Mouse (Mus musculus) liver, embryonic 14.5 days (tissue): ENCODE data around the gene Klhl18. TPM values are rescaled to one million over a fixed set of nuclear protein-coding genes. Genes with fewer than 3 reads are reported as not detected.

Source experiments
- ATAC-seq: fragments of 200-750 bp; cut with Nextera tagmentation; 2 replicates; pipeline ENCODE4 v1.8.0; 2017; ENCODE audit warnings: moderate number of reproducible peaks, mild to moderate bottlenecking, moderate library complexity; ENCODE audit not compliant: insufficient read depth
- DNase-seq, 3 experiments: peaks; one replicate each; pipeline ENCODE4 v3.0.0-alpha.2; 2012 to 2013; ENCODE audit warnings: low read depth in 3 of 3, low spot score in 3 of 3
- H3K27ac ChIP-seq: fragments of 300-500 bp; sonication (generic); 2 replicates; pipeline ENCODE4 v1.5.1; 2014; ENCODE audit warnings: moderate library complexity, mild to moderate bottlenecking, control low read depth, inconsistent platforms
- H3K27me3 ChIP-seq: fragments of 300-500 bp; sonication (generic); 2 replicates; pipeline ENCODE4 v1.6.1; 2014; ENCODE audit warnings: mild to moderate bottlenecking, low read length, moderate library complexity; ENCODE audit not compliant: control insufficient read depth, insufficient read depth
- H3K36me3 ChIP-seq: fragments of 300-500 bp; sonication (generic); replicated peaks from 2 replicates; pipeline ENCODE4 v1.6.1; 2014; ENCODE audit warnings: low read depth; ENCODE audit not compliant: control insufficient read depth, insufficient read depth
- H3K4me1 ChIP-seq, 2 experiments: fragments of 200-500 bp in 1 of 2; fragments of 300-500 bp in 1 of 2; sonication (generic) in 1 of 2; replicated peaks; 2 replicates each; pipeline ENCODE4 v1.6.1; 2012 to 2014; ENCODE audit warnings: antibody characterized with exemption in 1 of 2, inconsistent platforms in 1 of 2, low read length in 1 of 2; ENCODE audit not compliant: control insufficient read depth in 2 of 2, insufficient read depth in 2 of 2
- H3K4me2 ChIP-seq: fragments of 300-500 bp; sonication (generic); 2 replicates; pipeline ENCODE4 v1.6.1; 2014; ENCODE audit warnings: low read depth, mild to moderate bottlenecking, control low read depth, moderate library complexity
- H3K4me3 ChIP-seq, 2 experiments: fragments of 200-500 bp in 1 of 2; fragments of 300-500 bp in 1 of 2; sonication (generic) in 1 of 2; 2 replicates each; pipeline ENCODE4 v1.5.1; 2012 to 2014; ENCODE audit warnings: low read depth in 2 of 2, low read length in 2 of 2, mild to moderate bottlenecking in 2 of 2, control low read depth in 1 of 2, inconsistent platforms in 1 of 2, moderate library complexity in 1 of 2; ENCODE audit not compliant: insufficient read depth in 1 of 2
- H3K9ac ChIP-seq: fragments of 300-500 bp; sonication (generic); replicated peaks from 2 replicates; pipeline ENCODE4 v1.6.1; 2014; ENCODE audit warnings: mild to moderate bottlenecking, control low read depth, moderate library complexity
- H3K9me3 ChIP-seq: fragments of 300-500 bp; sonication (generic); 2 replicates; pipeline ENCODE4 v1.6.1; 2016; ENCODE audit warnings: low read length, mixed read lengths; ENCODE audit not compliant: control insufficient read depth
- CTCF ChIP-seq: IDR thresholded peaks from 2 replicates; pipeline ENCODE4 v1.5.1; 2016; ENCODE audit warnings: antibody characterized with exemption, low read depth, control low read depth
- EP300 ChIP-seq: IDR thresholded peaks from 2 replicates; pipeline ENCODE4 v1.6.1; 2016; ENCODE audit warnings: antibody characterized with exemption, low read depth
- WGBS: fragments of 180-500 bp; shearing (Covaris S2); extraction: QIAGEN DNeasy Blood & Tissue Kit; methylation state at CpG from one replicate; pipeline ENCODE4 v1.1.7; 2014; ENCODE audit not compliant: insufficient replicate concordance; 5-methylcytosine and 5-hydroxymethylcytosine counted together
- polyA plus RNA-seq, 2 experiments: library from polyadenylated mRNA; depleted of rRNA in 1 of 2; stranded (reverse) in 1 of 2; unstranded in 1 of 2; fragments of >200 nt; fragmentation: Nextera tagmentation in 1 of 2; extraction: Ambion mirVana in 1 of 2; gene quantifications; 2 replicates each; pipeline versions ENCODE4 v1.2.1 to v1.2.3; 2012 to 2014

Klhl18 gene
- polyA plus RNA-seq, 2 experiments: 1.8 to 2.8 TPM

DNA sequence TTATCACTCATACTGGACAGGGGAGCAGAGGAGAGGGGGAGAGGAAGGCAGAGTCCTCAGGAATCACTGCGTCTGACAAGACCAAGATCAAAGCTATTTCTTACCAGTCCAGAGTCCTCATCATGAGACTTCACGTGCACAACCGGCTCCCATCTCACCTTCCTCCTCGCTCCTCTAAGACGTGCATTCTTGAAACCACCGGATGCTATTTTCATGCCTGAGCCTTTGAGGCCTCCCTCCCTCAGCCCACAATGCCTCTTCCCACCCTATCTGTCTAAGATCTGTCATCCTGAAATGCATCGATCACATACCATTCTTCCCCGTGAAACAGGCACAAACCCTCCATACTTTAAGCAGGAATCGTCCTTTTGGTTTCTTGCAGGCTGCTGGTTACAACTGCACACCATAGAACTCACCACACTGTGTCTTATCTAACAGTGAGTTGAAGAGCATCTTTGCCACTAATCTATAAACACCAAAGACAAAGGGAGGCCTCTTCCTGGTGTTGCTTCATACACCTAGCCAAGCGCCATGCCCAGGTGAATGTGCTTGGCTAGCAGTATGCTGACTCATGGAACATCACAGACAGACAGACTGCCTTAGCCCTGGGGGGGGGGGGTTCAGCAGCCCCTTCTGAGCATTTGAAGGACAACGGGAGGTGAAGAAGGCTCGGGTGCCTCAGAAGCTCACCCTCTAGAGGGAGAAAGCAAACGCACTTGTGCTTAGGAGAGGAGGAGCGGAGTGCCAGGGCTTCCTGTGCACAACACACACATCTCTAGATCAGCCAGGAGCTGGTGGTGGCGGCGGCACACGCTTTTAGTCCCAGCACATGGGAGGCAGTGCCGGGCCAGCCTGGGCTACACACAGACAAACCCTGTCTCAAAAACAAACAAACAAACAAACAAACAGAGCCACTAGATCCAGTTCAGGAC, 15.3 kb downstream of the Klhl18 start:
- H3K9me3 ChIP-seq: no peaks in the 10 kb centered on the region
- WGBS: 27% methylated on average over 18 of the region's 18 CpGs
- ATAC-seq (0 out of 2 replicates have a peak, but pooled peaks have one; percentile 22), DNase-seq (no peak)
- no peak overlapping the region for H3K9ac ChIP-seq
- H3K4me2 ChIP-seq: no peak overlapping the region
- no peaks in the 10 kb centered on the region for H3K27me3 ChIP-seq
- H3K4me3 ChIP-seq: no peak overlapping the region
- peaks cover 0 to 21% of the 10 kb centered on the region in 2 experiments; a peak in 3 of 4 replicates for H3K4me1 ChIP-seq
- no peak overlapping the region for H3K27ac ChIP-seq
- TF ChIP-seq EP300: no peak
- TF ChIP-seq CTCF: no peak
- no peaks in the 10 kb centered on the region for H3K36me3 ChIP-seq

DNA sequence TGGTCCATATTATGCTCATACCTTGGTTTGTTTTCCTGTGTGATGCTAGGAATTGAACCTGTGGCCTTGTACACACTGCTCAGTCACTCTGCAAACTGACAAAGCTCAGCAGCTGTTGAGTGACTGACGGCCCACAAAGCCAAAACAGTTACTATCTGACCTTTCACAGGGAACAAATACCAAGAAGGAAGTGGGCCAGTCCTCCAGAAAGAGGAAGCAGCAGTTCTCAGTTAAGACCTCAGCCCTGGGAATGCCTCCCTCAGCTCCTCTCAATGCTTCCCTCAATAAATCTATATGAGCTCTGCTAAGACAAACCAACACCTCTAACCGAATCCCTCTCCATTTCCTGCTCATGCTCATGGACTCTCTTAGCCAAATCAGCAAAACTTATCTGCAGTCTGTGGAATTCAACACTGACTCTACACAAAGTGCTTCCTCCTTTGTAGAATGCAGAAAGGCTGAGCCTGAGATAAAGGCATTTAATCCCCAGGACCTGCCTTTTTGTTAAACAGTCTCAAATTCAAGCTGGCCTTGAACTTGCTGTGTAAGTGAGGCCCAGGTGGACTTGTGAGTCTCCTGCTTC, 17.3 kb downstream of the Klhl18 start:
- H3K4me1 ChIP-seq: peaks cover 0 to 21% of the 10 kb centered on the region in 2 experiments; a peak in 3 of 4 replicates
- no peaks in the 10 kb centered on the region for H3K27me3 ChIP-seq
- ATAC-seq: peak; percentile 36; the same call in 1 of the 2 replicates
- no peak overlapping the region for H3K27ac ChIP-seq
- no peaks in the 10 kb centered on the region for H3K36me3 ChIP-seq
- no peak for DNase-seq
- WGBS: 9% methylated on average over 2 of the region's 2 CpGs
- no peak overlapping the region for H3K9ac ChIP-seq
- TF ChIP-seq EP300 (no peak), CTCF (no peak)
- H3K9me3 ChIP-seq: no peaks in the 10 kb centered on the region
- no peak overlapping the region for H3K4me2 ChIP-seq
- no peak overlapping the region for H3K4me3 ChIP-seq

GRCm38 (mm10) chr9:110457926-110458325, 18.6 kb downstream of the Klhl18 start:
- WGBS: 68% methylated on average over 3 of the region's 3 CpGs
- TF ChIP-seq EP300: no peak
- no peak for TF ChIP-seq CTCF
- Histone ChIP-seq H3K36me3 (no peaks in the 10 kb centered on the region), H3K9me3 (no peaks in the 10 kb centered on the region), H3K4me1 (peaks cover 0 to 19% of the 10 kb centered on the region in 2 experiments; a peak in 3 of 4 replicates), H3K4me3 (no peak overlapping the region), H3K9ac (no peak overlapping the region), H3K4me2 (no peak overlapping the region), H3K27ac (no peak overlapping the region), H3K27me3 (no peaks in the 10 kb centered on the region)
- DNase-seq: no peak
- no peak for ATAC-seq

- 29% methylated on average over 3 of the region's 3 CpGs for WGBS
- no peak overlapping the region for H3K27ac ChIP-seq
- H3K9ac ChIP-seq: no peak overlapping the region
- H3K4me1 ChIP-seq: peaks cover 0 to 3% of the 10 kb centered on the region in 2 experiments; a peak in 1 of 4 replicates
- H3K4me2 ChIP-seq: no peak overlapping the region
- no peaks in the 10 kb centered on the region for H3K9me3 ChIP-seq
- no peaks in the 10 kb centered on the region; the same call in 1 of the 2 replicates for H3K36me3 ChIP-seq
- TF ChIP-seq CTCF: no peak
- no peak for TF ChIP-seq EP300
- ATAC-seq (no peak), DNase-seq (no peak)
- no peaks in the 10 kb centered on the region for H3K27me3 ChIP-seq
- no peak overlapping the region for H3K4me3 ChIP-seq
Observed at GRCm38 (mm10) chr9:110452523-110452922, 24.0 kb downstream of the Klhl18 start.
